Mouse (Mus musculus) CD4-positive naive resting alpha-beta T cell, adult 76 days (primary cell): ENCODE data around the gene Cd163. TPM values are rescaled to one million over a fixed set of nuclear protein-coding genes. Genes with fewer than 3 reads are reported as not detected.

Source experiments
- total RNA-seq: library from RNA; stranded (reverse); gene quantifications from one replicate; pipeline ENCODE4 v1.2.4, GENCODE M21; 2023

The Cd163 gene
- 7.2 TPM for total RNA-seq

GRCm38 (mm10) chr6:124304356-124304755 lies at the start of gene Cd163:
Gene Cd163 (plus strand): TSS chr6:124304656.

Other genes with a start within 250 kb of the Cd163 start
- not detected for gene Vmn2r27, start 72.8 kb upstream of the Cd163 start, total RNA-seq
- 78.8 TPM for gene Pex5, start 110.4 kb downstream of the Cd163 start, total RNA-seq
- 63.9 TPM for gene Clstn3, start 160.1 kb downstream of the Cd163 start, total RNA-seq
- gene C1rl, start 188.5 kb downstream of the Cd163 start, total RNA-seq, result not detected
- gene C1ra, start 207.7 kb downstream of the Cd163 start, total RNA-seq, result not detected
- gene C1s1, start 237.7 kb downstream of the Cd163 start, total RNA-seq, result not detected